Mouse (Mus musculus) midbrain, embryonic 14.5 days (tissue): Measurements from ENCODE around the gene Mospd3. TPM values are rescaled to one million over a fixed set of nuclear protein-coding genes. Genes with fewer than 3 reads are reported as not detected.
A peak's percentile ranks its signal among the peaks of the same experiment; 100 is the strongest.

Experiments
- ATAC-seq: fragments of 200-750 bp; cut with Nextera tagmentation; 2 replicates; pipeline ENCODE4 v1.8.0; 2017; ENCODE audit warnings: moderate number of reproducible peaks, moderate library complexity; ENCODE audit not compliant: low FRiP score, low TSS enrichment
- DNase-seq: peaks from one replicate; pipeline ENCODE4 v3.0.0-alpha.2; 2015
- H3K27ac ChIP-seq: fragments of 300-500 bp; sonication (generic); replicated peaks from 2 replicates; pipeline ENCODE4 v1.5.1; 2014; ENCODE audit warnings: mild to moderate bottlenecking, low read depth, low read length, moderate library complexity
- H3K27me3 ChIP-seq: fragments of 300-500 bp; sonication (generic); 2 replicates; pipeline ENCODE4 v1.6.1; 2014; ENCODE audit warnings: low read length, control low read depth, mixed read lengths; ENCODE audit not compliant: control insufficient read depth, insufficient read depth
- H3K36me3 ChIP-seq: fragments of 300-500 bp; sonication (generic); 2 replicates; pipeline ENCODE4 v1.6.1; 2014; ENCODE audit warnings: low read length, control low read depth; ENCODE audit not compliant: control insufficient read depth, insufficient read depth
- H3K4me1 ChIP-seq: fragments of 300-500 bp; sonication (generic); 2 replicates; pipeline ENCODE4 v1.6.1; 2014; ENCODE audit warnings: mild to moderate bottlenecking, antibody characterized with exemption, low read length, control low read depth; ENCODE audit not compliant: control insufficient read depth, insufficient read depth
- H3K4me2 ChIP-seq: fragments of 300-500 bp; sonication (generic); 2 replicates; pipeline ENCODE4 v1.6.1; 2014; ENCODE audit warnings: mild to moderate bottlenecking, low read length, moderate library complexity
- H3K4me3 ChIP-seq: fragments of 300-500 bp; sonication (generic); replicated peaks from 2 replicates; pipeline ENCODE4 v1.5.1; 2014; ENCODE audit warnings: low read depth, low read length
- H3K9ac ChIP-seq: fragments of 300-500 bp; sonication (generic); replicated peaks from 2 replicates; pipeline ENCODE4 v1.6.1; 2014; ENCODE audit warnings: mild to moderate bottlenecking, low read length, moderate library complexity
- H3K9me3 ChIP-seq: fragments of 300-500 bp; sonication (generic); 2 replicates; pipeline ENCODE4 v1.6.1; 2016; ENCODE audit warnings: low read length, control low read depth, mixed read lengths; ENCODE audit not compliant: control insufficient read depth
- WGBS: fragments of 180-500 bp; shearing (Covaris S2); extraction: QIAGEN DNeasy Blood & Tissue Kit; methylation state at CpG from one replicate; pipeline ENCODE4 v1.1.7; 2014; 5-methylcytosine and 5-hydroxymethylcytosine counted together
- polyA plus RNA-seq: library from polyadenylated mRNA; unstranded; fragments of >200 nt; fragmentation: Nextera tagmentation; extraction: Ambion mirVana; gene quantifications from 2 replicates; pipeline ENCODE4 v1.2.1, GENCODE M21; 2014

The Mospd3 gene
- polyA plus RNA-seq, 1 experiment from 2014 or later, result 67.2 TPM

DNA sequence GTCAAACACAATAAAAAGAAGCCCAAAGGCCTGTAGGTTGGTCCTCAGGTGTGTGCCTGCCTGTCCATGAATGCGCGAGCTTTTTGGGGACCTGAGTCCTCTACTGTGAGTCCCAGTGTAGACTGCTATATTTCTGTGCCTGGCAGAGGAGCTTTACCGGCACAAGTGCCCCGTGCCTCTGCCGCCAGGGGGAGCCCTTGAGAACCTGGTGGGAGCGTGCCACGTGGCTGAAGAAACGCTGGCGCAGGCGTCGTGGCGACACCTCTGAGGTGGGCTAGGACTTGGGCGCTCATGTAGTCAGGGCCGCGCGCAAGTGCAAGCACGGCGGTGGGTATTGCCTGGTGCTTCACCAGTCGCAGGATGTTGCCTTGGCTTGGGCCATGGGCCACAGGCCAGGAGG is 40.2 kb upstream of the Mospd3 start, which contains the start of gene Sap25:
Sap25 (plus strand) TSS at position 281 of the 400 bp plus-strand sequence.
- Histone ChIP-seq H3K9me3 (no peaks in the 10 kb centered on the region), H3K27ac (no peak within 1 kb of the TSS), H3K4me2 (no peak within 1 kb of the TSS), H3K4me3 (no peak within 1 kb of the TSS), H3K27me3 (peaks cover 25% of the 10 kb centered on the region), H3K9ac (no peak within 1 kb of the TSS), H3K36me3 (peaks cover 65% of the 10 kb centered on the region), H3K4me1 (no peaks in the 10 kb centered on the region)
- ATAC-seq, result no peak
- WGBS, result 86% methylated on average over 19 of the region's 19 CpGs
- no peak for DNase-seq

DNA sequence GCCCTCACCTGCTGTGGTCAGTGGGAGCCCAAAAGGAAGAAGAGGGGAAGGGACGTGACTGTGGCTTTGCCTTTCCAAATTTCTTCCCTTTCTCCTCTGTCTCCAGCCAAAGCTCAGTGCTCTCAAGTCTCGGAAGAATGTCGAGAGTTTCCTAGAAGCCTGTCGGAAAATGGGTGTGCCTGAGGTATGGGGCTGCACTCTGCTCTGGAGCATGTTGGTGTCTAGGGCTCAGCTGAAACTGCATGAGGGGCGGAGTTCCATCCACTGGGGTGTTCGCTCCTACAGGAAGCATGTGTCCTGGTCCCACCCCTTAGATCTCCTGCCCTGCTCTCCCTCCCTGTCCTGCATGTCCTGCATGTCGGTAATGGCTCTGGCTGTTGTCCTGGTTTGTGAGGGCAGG is 38.6 kb upstream of the Mospd3 start:
- Histone ChIP-seq H3K9me3 (no peaks in the 10 kb centered on the region), H3K36me3 (peaks cover 76% of the 10 kb centered on the region)
- WGBS, result 90% methylated on average over 7 of the region's 7 CpGs

DNA sequence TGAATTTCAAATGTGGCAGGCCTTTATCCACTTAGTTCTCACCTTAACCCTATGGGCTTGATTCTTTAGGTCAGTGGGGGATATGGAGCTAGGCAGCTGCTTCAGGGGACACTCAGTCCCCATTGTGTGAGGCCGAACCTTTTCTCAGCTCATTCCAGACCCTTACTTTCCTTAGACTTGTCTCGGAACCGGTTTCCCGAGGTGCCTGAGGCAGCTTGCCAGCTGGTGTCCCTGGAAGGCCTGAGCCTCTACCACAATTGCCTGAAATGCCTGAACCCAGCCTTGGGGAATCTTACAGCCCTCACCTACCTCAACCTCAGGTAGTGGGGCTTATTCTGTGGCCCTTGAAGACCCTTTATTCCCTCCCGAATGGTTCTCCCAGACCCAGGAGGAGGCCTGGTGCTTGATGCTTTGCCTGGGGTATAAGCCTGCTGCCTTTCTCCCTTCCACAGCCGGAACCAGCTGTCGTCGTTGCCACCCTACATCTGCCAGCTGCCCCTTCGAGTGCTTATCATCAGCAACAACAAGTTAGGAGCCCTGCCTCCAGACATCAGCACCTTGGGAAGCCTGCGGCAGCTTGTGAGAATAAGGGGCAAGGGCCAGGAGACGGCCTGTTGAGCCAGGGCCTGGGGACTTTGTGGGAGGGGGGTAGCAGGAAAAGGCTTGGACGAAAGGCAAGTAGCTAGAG is 32.7 kb upstream of the Mospd3 start:
- H3K36me3 ChIP-seq, result peaks cover 51% of the 10 kb centered on the region
- no peak overlapping the region for H3K27ac ChIP-seq
- H3K9ac ChIP-seq, result 0 out of 2 replicates have a peak overlapping the region, but pooled peaks have one; percentile 9
- H3K4me3 ChIP-seq, result no peak overlapping the region
- 82% methylated on average over 12 of the region's 12 CpGs for WGBS
- H3K4me1 ChIP-seq, result peaks cover 19% of the 10 kb centered on the region
- no peaks in the 10 kb centered on the region for H3K9me3 ChIP-seq
- no peaks in the 10 kb centered on the region for H3K27me3 ChIP-seq
- DNase-seq, result no peak
- no peak overlapping the region for H3K4me2 ChIP-seq
- ATAC-seq, result no peak

More for the DNA sequence above, 38.6 kb upstream of the Mospd3 start:
- ATAC-seq, result no peak
- Histone ChIP-seq H3K9ac (no peak overlapping the region), H3K27me3 (peaks cover 11% of the 10 kb centered on the region), H3K4me3 (no peak overlapping the region), H3K27ac (no peak overlapping the region), H3K4me2 (no peak overlapping the region), H3K4me1 (no peaks in the 10 kb centered on the region)
- DNase-seq, result no peak

- H3K4me1 ChIP-seq, result peaks cover 25% of the 10 kb centered on the region
- H3K9me3 ChIP-seq, result no peaks in the 10 kb centered on the region
- 73% methylated on average over 4 of the region's 4 CpGs for WGBS
- no peak for ATAC-seq
- H3K36me3 ChIP-seq, result peaks cover 32% of the 10 kb centered on the region
- no peak for DNase-seq
- no peak overlapping the region for H3K4me3 ChIP-seq
- peak overlapping the region; percentile 92 for H3K4me2 ChIP-seq
- 0 out of 2 replicates have a peak overlapping the region, but pooled peaks have one; percentile 12 for H3K9ac ChIP-seq
- H3K27me3 ChIP-seq, result no peaks in the 10 kb centered on the region
- no peak overlapping the region; the same call in 1 of the 2 replicates for H3K27ac ChIP-seq
Observed at GRCm38 (mm10) chr5:137631591-137631990, 30.7 kb upstream of the Mospd3 start.

- WGBS, result 81% methylated on average over 9 of the region's 9 CpGs
- Histone ChIP-seq H3K27ac (no peak overlapping the region; the same call in 1 of the 2 replicates), H3K9ac (no peak overlapping the region; the same call in 1 of the 2 replicates), H3K4me1 (peaks cover 25% of the 10 kb centered on the region), H3K27me3 (no peaks in the 10 kb centered on the region), H3K36me3 (peaks cover 27% of the 10 kb centered on the region), H3K4me3 (no peak overlapping the region), H3K9me3 (no peaks in the 10 kb centered on the region), H3K4me2 (peak overlapping the region; percentile 92)
- no peak for DNase-seq
- no peak for ATAC-seq
Observed at GRCm38 (mm10) chr5:137631171-137631570, 30.3 kb upstream of the Mospd3 start.

- WGBS, result 45% methylated on average over 3 of the region's 3 CpGs
- H3K27me3 ChIP-seq, result no peaks in the 10 kb centered on the region
- DNase-seq, result no peak
- no peaks in the 10 kb centered on the region for H3K9me3 ChIP-seq
- no peak overlapping the region for H3K4me3 ChIP-seq
- ATAC-seq, result no peak
- no peak overlapping the region for H3K27ac ChIP-seq
- peaks cover 22% of the 10 kb centered on the region for H3K36me3 ChIP-seq
- peak overlapping the region; percentile 92 for H3K4me2 ChIP-seq
- H3K4me1 ChIP-seq, result peaks cover 25% of the 10 kb centered on the region
- no peak overlapping the region; the same call in 1 of the 2 replicates for H3K9ac ChIP-seq
Observed at GRCm38 (mm10) chr5:137630602-137631001, 29.7 kb upstream of the Mospd3 start.

DNA sequence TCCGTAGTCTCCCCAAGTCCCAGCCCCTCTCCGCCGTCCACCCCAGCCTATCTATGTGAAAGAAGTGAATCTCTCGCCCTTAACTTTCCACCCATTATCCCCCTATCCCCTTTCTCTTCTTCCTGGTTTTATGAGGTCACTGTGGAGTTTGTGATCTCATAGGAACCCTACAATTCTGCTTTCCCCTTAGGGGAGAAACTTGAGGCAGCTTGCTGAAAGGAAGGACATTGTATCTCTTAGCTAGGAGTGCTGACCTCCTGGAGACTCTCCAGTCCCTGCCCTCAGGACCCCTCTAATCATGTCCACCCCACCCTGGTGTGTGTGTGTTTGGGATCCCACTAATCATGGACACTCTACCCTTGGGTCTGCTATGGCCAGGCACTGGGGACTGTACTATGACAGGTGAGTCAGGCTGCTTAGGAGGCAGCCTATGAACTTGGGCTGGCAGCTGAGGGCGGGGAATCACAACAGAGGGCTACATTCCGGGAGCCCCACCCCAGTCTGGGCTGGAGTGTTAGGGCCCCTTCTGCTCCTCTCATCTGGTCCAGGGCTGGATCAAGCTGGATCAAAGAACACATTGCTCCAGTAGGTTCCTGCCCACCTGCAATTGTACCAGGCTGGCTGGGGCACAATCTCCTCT is 29.2 kb upstream of the Mospd3 start:
- peaks cover 25% of the 10 kb centered on the region for H3K4me1 ChIP-seq
- no peak overlapping the region for H3K27ac ChIP-seq
- peaks cover 17% of the 10 kb centered on the region for H3K36me3 ChIP-seq
- H3K4me2 ChIP-seq, result peak overlapping the region; percentile 92
- no peaks in the 10 kb centered on the region for H3K27me3 ChIP-seq
- ATAC-seq, result no peak
- 28% methylated on average over 6 of the region's 6 CpGs for WGBS
- no peaks in the 10 kb centered on the region for H3K9me3 ChIP-seq
- peak overlapping the region; percentile 79 for H3K9ac ChIP-seq
- H3K4me3 ChIP-seq, result peak overlapping the region; percentile 94
- no peak for DNase-seq

GRCm38 (mm10) chr5:137629306-137629721 is 28.5 kb upstream of the Mospd3 start:
- Histone ChIP-seq H3K9me3 (no peaks in the 10 kb centered on the region), H3K27me3 (no peaks in the 10 kb centered on the region), H3K4me1 (peaks cover 25% of the 10 kb centered on the region), H3K4me3 (peak overlapping the region; percentile 94), H3K9ac (peak overlapping the region; percentile 79), H3K36me3 (peaks cover 14% of the 10 kb centered on the region), H3K4me2 (peak overlapping the region; percentile 92), H3K27ac (peak overlapping the region; percentile 86)
- WGBS, result 0% methylated on average over 23 of the region's 23 CpGs
- DNase-seq, result peak; percentile 68
- peak; percentile 35 for ATAC-seq
